Mouse (Mus musculus) erythroblast, embryonic 14.5 days (primary cell): ENCODE results near the gene Rln1. TPM values are rescaled to one million over a fixed set of nuclear protein-coding genes. Genes with fewer than 3 reads are reported as not detected.

Source experiments
- H3K27me3 ChIP-seq: 2 replicates; pipeline ENCODE4 v1.6.1; 2012; ENCODE audit warnings: inconsistent platforms; ENCODE audit not compliant: control insufficient read depth
- H3K36me3 ChIP-seq: 2 replicates; pipeline ENCODE4 v1.6.1; 2012; ENCODE audit warnings: mild to moderate bottlenecking, inconsistent platforms; ENCODE audit not compliant: control insufficient read depth
- H3K4me1 ChIP-seq: 2 replicates; pipeline ENCODE4 v1.6.1; 2012; ENCODE audit warnings: inconsistent platforms; ENCODE audit not compliant: control insufficient read depth
- H3K4me3 ChIP-seq: replicated peaks from 2 replicates; pipeline ENCODE3; 2012; ENCODE audit warnings: moderate library complexity, mild to moderate bottlenecking, inconsistent platforms
- H3K9me3 ChIP-seq: 2 replicates; pipeline ENCODE4 v1.6.1; 2012; ENCODE audit warnings: low read length, inconsistent platforms, mixed read lengths; ENCODE audit not compliant: control insufficient read depth
- GATA1 ChIP-seq: IDR thresholded peaks from 2 replicates; pipeline ENCODE4 v1.6.1; 2012; ENCODE audit warnings: low read length, inconsistent platforms, mixed read lengths
- TAL1 ChIP-seq: IDR thresholded peaks from 3 replicates; pipeline ENCODE4 v1.6.1; 2012; ENCODE audit warnings: low read length, inconsistent platforms, mixed read lengths
- polyA plus RNA-seq: library from polyadenylated mRNA; stranded (reverse); fragments of >175 nt; gene quantifications from 2 replicates; pipeline ENCODE4 v1.2.3, GENCODE M21; 2012

The Rln1 gene
- polyA plus RNA-seq, 1 experiment: not detected

DNA sequence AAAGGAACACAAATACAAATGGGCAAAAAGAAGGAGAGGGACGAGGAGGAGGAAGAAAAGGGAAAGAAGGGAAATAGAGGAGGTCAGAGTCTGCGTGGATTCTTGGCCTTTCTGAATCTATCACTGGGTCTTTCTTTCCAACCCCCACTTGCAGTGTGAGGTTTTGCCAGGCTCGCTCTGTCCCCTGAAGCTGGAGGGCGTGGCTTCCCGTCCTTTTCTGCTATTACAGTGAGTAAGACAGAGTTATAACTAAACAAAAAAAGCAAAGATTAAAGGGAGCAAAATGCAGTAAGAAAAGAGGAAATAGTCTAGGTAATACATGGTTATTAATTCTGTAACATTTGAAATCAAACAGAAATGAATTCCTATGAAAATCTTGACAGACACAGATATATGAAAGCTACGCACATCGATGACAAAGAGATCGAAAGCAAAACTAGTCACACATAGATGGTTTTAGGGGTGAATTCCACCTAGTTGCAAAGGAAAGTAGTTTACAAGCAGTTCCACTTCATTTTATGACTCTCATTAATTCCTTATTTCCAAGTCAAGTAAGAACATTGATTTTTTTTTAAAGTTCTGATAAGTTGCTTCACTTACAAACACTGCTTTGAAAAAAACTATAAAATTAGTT is 10.9 kb downstream of the Rln1 start:
- H3K4me3 ChIP-seq: no peak overlapping the region
- no peaks in the 10 kb centered on the region for H3K36me3 ChIP-seq
- no peaks in the 10 kb centered on the region for H3K9me3 ChIP-seq
- TF ChIP-seq TAL1 (no peak), GATA1 (no peak)
- H3K4me1 ChIP-seq: peaks cover 24% of the 10 kb centered on the region
- H3K27me3 ChIP-seq: peaks cover 22% of the 10 kb centered on the region

DNA sequence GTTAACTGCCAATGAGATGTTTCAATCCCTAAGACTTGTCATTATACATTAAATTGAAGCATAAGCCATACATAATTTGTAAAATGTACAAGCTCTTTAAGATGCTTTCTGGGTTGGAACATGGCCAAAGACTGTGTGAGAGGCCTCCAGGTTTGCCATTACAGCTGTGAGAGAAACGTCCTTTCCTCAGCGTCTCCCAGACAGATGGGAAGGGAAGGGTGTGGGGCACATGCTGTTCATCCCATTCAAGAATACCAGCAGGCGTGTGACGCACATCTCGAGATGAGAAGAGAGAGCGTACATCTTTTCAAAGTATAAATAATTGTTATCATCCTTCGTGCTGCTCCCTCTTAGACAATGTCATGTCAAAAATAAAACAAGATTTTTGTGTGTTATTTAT is 21.8 kb downstream of the Rln1 start:
- peaks cover 82% of the 10 kb centered on the region for H3K36me3 ChIP-seq

DNA sequence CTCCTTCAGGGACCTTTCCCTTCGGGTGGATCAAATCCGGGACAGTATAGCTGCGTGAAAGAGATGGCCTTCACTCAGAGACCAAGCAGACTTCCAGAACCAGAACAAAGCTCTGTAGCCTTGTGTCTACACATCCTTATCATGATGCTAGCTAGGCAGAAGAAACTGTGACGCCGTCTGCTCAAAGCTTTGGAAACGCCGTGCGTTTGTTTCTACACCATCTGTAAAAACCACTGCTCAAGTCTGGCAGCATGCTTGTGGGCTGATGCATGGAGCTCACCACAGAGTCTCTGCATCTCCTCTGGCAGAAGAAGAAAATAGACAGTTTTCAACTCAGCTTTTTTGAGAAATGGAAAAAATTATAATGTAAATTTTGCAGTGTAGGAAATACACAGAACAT is 22.7 kb downstream of the Rln1 start:
- Histone ChIP-seq H3K4me3 (no peak overlapping the region), H3K4me1 (no peaks in the 10 kb centered on the region), H3K36me3 (peaks cover 91% of the 10 kb centered on the region), H3K9me3 (no peaks in the 10 kb centered on the region; the same call in 1 of the 2 replicates), H3K27me3 (no peaks in the 10 kb centered on the region)
- TF ChIP-seq GATA1: no peak
- no peak for TF ChIP-seq TAL1

More for the DNA sequence above, 21.8 kb downstream of the Rln1 start:
- no peak overlapping the region for H3K4me3 ChIP-seq
- no peak for TF ChIP-seq TAL1
- no peak for TF ChIP-seq GATA1
- H3K27me3 ChIP-seq: no peaks in the 10 kb centered on the region
- no peaks in the 10 kb centered on the region for H3K4me1 ChIP-seq
- H3K9me3 ChIP-seq: no peaks in the 10 kb centered on the region; the same call in 1 of the 2 replicates

GRCm38 (mm10) chr19:29308832-29309231 is 25.6 kb downstream of the Rln1 start:
- no peak for TF ChIP-seq GATA1
- no peak for TF ChIP-seq TAL1
- Histone ChIP-seq H3K4me3 (no peak overlapping the region), H3K27me3 (no peaks in the 10 kb centered on the region), H3K4me1 (no peaks in the 10 kb centered on the region), H3K36me3 (peaks cover 92% of the 10 kb centered on the region), H3K9me3 (no peaks in the 10 kb centered on the region)

DNA sequence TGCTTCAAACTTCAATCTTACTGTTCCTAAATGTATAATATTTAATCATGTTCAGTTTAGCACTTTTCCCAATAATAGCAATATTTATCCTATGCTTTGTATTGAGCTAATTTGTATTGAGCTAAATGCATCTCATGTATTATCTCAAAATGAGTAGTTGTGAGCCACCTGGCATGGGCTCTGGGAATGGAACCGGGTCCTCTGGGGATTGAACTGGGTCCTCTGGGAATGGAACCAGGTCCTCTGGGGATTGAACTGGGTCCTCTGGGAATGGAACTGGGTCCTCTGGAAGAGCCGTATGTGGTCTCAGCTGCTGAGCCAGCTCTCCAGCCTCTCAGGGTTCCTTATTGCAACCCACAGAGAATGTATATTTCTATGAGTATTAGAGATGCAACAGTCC is 32.4 kb downstream of the Rln1 start:
- H3K36me3 ChIP-seq: peaks cover 94% of the 10 kb centered on the region
- H3K4me3 ChIP-seq: no peak overlapping the region
- H3K9me3 ChIP-seq: no peaks in the 10 kb centered on the region
- no peaks in the 10 kb centered on the region for H3K27me3 ChIP-seq
- H3K4me1 ChIP-seq: no peaks in the 10 kb centered on the region
- TF ChIP-seq TAL1 (no peak), GATA1 (no peak)

- Histone ChIP-seq H3K9me3 (no peaks in the 10 kb centered on the region), H3K4me3 (no peak overlapping the region), H3K36me3 (peaks cover 94% of the 10 kb centered on the region), H3K4me1 (no peaks in the 10 kb centered on the region; the same call in 1 of the 2 replicates), H3K27me3 (no peaks in the 10 kb centered on the region)
- TF ChIP-seq TAL1: no peak
- TF ChIP-seq GATA1: no peak
These were observed 33.6 kb downstream of the Rln1 start for GRCm38 (mm10) chr19:29300919-29301318.

DNA sequence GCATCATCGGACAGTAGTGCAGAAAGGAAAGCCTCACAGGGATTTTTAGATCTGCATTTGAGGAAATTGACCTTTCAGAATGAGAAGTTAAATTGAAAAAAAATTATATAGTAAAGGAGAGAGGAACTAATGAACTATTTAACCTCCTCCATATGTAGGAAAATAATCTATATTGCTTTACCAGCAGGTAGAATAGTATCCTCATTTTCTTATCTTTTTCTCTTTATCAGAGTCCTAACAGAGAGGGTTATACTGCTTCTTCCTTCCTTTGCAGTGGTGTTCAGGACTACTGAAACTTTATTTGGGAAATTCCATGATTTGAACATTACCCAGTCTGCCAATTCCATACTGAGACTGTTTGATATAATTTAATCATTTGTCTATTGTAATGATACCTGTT is 37.1 kb downstream of the Rln1 start:
- Histone ChIP-seq H3K4me1 (no peaks in the 10 kb centered on the region; the same call in 1 of the 2 replicates), H3K9me3 (no peaks in the 10 kb centered on the region), H3K36me3 (peaks cover 98% of the 10 kb centered on the region), H3K27me3 (no peaks in the 10 kb centered on the region), H3K4me3 (no peak overlapping the region)
- TF ChIP-seq TAL1 (no peak), GATA1 (no peak)

- H3K36me3 ChIP-seq: peaks cover 99% of the 10 kb centered on the region
- H3K9me3 ChIP-seq: no peaks in the 10 kb centered on the region
- TF ChIP-seq TAL1 (no peak), GATA1 (no peak)
- H3K27me3 ChIP-seq: no peaks in the 10 kb centered on the region
- no peaks in the 10 kb centered on the region; the same call in 1 of the 2 replicates for H3K4me1 ChIP-seq
- no peak overlapping the region for H3K4me3 ChIP-seq
These were observed 38.3 kb downstream of the Rln1 start for GRCm38 (mm10) chr19:29296166-29296565.

- Histone ChIP-seq H3K36me3 (peaks cover 100% of the 10 kb centered on the region), H3K27me3 (no peaks in the 10 kb centered on the region), H3K4me1 (no peaks in the 10 kb centered on the region; the same call in 1 of the 2 replicates), H3K9me3 (no peaks in the 10 kb centered on the region), H3K4me3 (no peak overlapping the region)
- no peak for TF ChIP-seq GATA1
- no peak for TF ChIP-seq TAL1
These were observed 39.7 kb downstream of the Rln1 start for GRCm38 (mm10) chr19:29294756-29295155.

- no peak for TF ChIP-seq GATA1
- TF ChIP-seq TAL1: no peak
- Histone ChIP-seq H3K4me1 (no peaks in the 10 kb centered on the region; the same call in 1 of the 2 replicates), H3K9me3 (no peaks in the 10 kb centered on the region), H3K4me3 (no peak overlapping the region), H3K36me3 (peaks cover 98% of the 10 kb centered on the region), H3K27me3 (no peaks in the 10 kb centered on the region)
These were observed 41.9 kb downstream of the Rln1 start for GRCm38 (mm10) chr19:29292546-29292945.
